Mouse (Mus musculus): ENCODE results near the gene Itpr1. TPM values are rescaled to one million over a fixed set of nuclear protein-coding genes. Genes with fewer than 3 reads are reported as not detected.

The Itpr1 gene
- polyA plus RNA-seq, 1 experiment, result 64.6 TPM

GRCm38 (mm10) chr6:108213481-108214293 lies 791 bp downstream of the Itpr1 start:
- DNase-seq (ENCODE audit: low spot score), result no peak

- DNase-seq (ENCODE audit: low spot score), result no peak
These were observed 1.5 kb downstream of the Itpr1 start for GRCm38 (mm10) chr6:108214294-108214925.

- no peak for DNase-seq (ENCODE audit: low spot score)
These were observed 3.2 kb downstream of the Itpr1 start for GRCm38 (mm10) chr6:108216091-108216490.

GRCm38 (mm10) chr6:108216832-108217231 lies 3.9 kb downstream of the Itpr1 start:
- DNase-seq (ENCODE audit: low spot score), result no peak

GRCm38 (mm10) chr6:108217987-108218386 lies 5.1 kb downstream of the Itpr1 start:
- no peak for DNase-seq (ENCODE audit: low spot score)

- no peak for DNase-seq (ENCODE audit: low spot score)
These were observed 9.5 kb downstream of the Itpr1 start for GRCm38 (mm10) chr6:108222435-108222834.

GRCm38 (mm10) chr6:108222875-108223274 lies 10.0 kb downstream of the Itpr1 start:
- DNase-seq (ENCODE audit: low spot score), result no peak

GRCm38 (mm10) chr6:108224361-108224760 lies 11.5 kb downstream of the Itpr1 start:
- no peak for DNase-seq (ENCODE audit: low spot score)

GRCm38 (mm10) chr6:108225027-108225426 lies 12.1 kb downstream of the Itpr1 start:
- no peak for DNase-seq (ENCODE audit: low spot score)

GRCm38 (mm10) chr6:108226230-108226629 lies 13.3 kb downstream of the Itpr1 start:
- DNase-seq (ENCODE audit: low spot score), result no peak

GRCm38 (mm10) chr6:108227461-108227860 lies 14.6 kb downstream of the Itpr1 start:
- no peak for DNase-seq (ENCODE audit: low spot score)

GRCm38 (mm10) chr6:108228048-108228447 lies 15.2 kb downstream of the Itpr1 start:
- no peak for DNase-seq (ENCODE audit: low spot score)

GRCm38 (mm10) chr6:108228601-108229000 lies 15.7 kb downstream of the Itpr1 start:
- no peak for DNase-seq (ENCODE audit: low spot score)

GRCm38 (mm10) chr6:108230608-108231007 lies 17.7 kb downstream of the Itpr1 start:
- no peak for DNase-seq (ENCODE audit: low spot score)

GRCm38 (mm10) chr6:108231892-108232710 lies 19.2 kb downstream of the Itpr1 start:
- no peak for DNase-seq (ENCODE audit: low spot score)

- no peak for DNase-seq (ENCODE audit: low spot score)
These were observed 20.2 kb downstream of the Itpr1 start for GRCm38 (mm10) chr6:108233070-108233469.

- no peak for DNase-seq (ENCODE audit: low spot score)
These were observed 21.6 kb downstream of the Itpr1 start for GRCm38 (mm10) chr6:108234536-108234935.

GRCm38 (mm10) chr6:108235680-108236123 lies 22.8 kb downstream of the Itpr1 start:
- no peak for DNase-seq (ENCODE audit: low spot score)

- no peak for DNase-seq (ENCODE audit: low spot score)
These were observed 23.6 kb downstream of the Itpr1 start for GRCm38 (mm10) chr6:108236411-108236921.

- no peak for DNase-seq (ENCODE audit: low spot score)
These were observed 24.1 kb downstream of the Itpr1 start for GRCm38 (mm10) chr6:108236996-108237395.

GRCm38 (mm10) chr6:108237585-108237984 lies 24.7 kb downstream of the Itpr1 start:
- no peak for DNase-seq (ENCODE audit: low spot score)

GRCm38 (mm10) chr6:108238011-108238410 lies 25.1 kb downstream of the Itpr1 start:
- DNase-seq (ENCODE audit: low spot score), result no peak

All from urinary bladder, adult 2 months (tissue).